Mouse (Mus musculus) splenic B cell, adult 2 months (primary cell): ENCODE results near the gene Notch1.

Source experiments
- DNase-seq: peaks from one replicate; pipeline ENCODE4 v3.0.0-alpha.2; 2011; ENCODE audit warnings: low read depth, low spot score
- H3K27me3 ChIP-seq: 2 replicates; pipeline ENCODE4 v1.6.1; 2012; ENCODE audit warnings: mild to moderate bottlenecking, low read length, moderate library complexity, mixed read lengths; ENCODE audit not compliant: control insufficient read depth, poor library complexity, insufficient read depth, severe bottlenecking
- H3K36me3 ChIP-seq: 2 replicates; pipeline ENCODE4 v1.6.1; 2012; ENCODE audit warnings: mild to moderate bottlenecking, low read length, moderate library complexity, mixed read lengths; ENCODE audit not compliant: control insufficient read depth, poor library complexity, insufficient read depth, severe bottlenecking

Notch1 gene

DNA sequence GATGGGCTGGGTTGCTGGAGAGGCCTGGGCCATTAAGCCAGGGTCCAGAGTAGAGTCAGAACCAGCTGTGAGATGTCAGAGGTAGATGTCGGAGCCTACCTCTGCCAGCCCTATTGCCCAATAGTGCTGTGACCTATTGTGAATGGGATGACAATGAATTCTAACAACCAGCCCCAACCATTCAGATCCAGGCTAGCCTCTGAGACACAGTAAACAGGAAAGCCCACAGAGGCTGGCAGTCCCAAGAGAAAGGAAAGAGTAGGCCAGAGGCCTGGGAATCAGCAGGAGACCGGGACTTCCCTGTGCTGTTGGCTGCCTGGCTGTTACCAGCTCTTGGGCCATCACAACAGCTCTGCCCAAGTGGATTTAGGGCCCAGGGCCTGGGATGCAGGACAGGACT, 1.1 kb downstream of the Notch1 start:
- no peak for DNase-seq
- Histone ChIP-seq H3K27me3 (no peaks in the 10 kb centered on the region), H3K36me3 (no peaks in the 10 kb centered on the region)

DNA sequence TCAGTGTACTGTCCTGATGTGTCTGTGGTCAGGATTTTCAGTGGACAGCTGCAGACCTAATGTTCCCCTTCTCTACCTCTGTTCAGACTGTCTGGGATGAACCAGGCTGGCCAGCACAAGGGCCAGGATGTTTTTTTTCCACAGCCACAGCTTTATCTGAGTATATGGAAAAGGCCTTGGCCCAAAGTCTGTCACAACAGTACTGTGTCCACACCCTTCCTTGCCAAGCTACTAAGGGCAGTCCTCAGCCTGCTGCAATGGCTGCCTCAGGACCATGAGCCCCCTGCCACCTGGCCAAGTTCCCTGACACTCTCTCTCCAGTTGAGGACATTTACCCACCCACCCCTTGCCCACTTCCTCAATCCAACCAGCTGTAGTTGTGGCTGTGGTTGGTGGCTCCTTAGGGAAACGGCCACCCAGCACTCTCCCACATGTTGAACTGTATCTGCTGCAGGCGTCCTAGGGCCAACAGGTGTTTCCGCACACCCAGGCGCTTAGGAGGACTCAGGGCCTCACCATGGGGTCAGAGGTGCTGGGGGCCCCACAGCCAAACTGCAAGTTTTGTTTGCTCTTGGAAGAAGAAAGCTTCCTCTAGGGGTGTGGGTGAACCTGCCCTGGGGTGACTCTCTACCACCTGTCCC, 3.2 kb downstream of the Notch1 start:
- no peaks in the 10 kb centered on the region for H3K27me3 ChIP-seq
- DNase-seq: peak; percentile 20
- H3K36me3 ChIP-seq: no peaks in the 10 kb centered on the region

DNA sequence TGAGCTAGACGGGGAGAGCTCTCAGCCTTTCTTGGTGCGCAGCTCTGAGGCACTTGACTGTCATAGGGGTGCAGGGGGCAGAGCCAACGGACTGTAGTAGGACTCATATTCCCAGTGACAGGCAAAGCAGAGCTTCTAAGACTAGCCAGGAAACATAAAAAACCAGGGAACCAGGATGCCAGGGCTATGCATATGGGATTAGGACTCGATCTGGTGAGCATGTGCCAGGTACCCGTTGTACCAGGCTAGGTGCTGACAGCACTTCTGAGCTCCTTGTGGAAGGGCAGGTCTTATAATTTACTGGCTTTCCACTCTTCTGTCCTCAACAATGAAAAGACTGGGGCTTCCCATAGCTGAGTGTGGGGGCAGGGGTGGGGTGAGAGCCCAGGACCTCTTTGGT, 7.8 kb downstream of the Notch1 start:
- H3K27me3 ChIP-seq: no peaks in the 10 kb centered on the region
- DNase-seq: no peak
- H3K36me3 ChIP-seq: no peaks in the 10 kb centered on the region

DNA sequence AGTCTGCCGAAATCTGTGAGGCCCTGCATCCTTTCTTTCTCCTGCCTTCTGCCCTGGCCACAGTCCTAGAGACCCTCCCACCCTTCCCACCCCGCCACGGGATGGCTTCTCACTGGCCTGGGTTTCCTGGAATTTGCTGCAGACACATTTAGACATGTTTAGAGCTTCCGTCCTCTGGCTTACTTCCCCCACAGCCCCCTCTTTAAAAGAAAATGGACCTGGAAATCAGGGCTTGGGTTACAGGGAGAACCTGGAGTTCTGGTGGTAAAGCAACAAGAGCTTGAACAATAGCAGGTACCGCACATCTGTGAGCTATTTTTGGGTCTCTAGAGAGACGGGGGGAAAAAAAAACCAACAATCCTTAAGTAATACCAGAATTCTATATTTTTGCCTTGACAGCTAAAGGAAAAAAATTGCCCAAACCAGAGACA, 8.5 kb downstream of the Notch1 start:
- H3K27me3 ChIP-seq: no peaks in the 10 kb centered on the region
- DNase-seq: no peak
- no peaks in the 10 kb centered on the region for H3K36me3 ChIP-seq

DNA sequence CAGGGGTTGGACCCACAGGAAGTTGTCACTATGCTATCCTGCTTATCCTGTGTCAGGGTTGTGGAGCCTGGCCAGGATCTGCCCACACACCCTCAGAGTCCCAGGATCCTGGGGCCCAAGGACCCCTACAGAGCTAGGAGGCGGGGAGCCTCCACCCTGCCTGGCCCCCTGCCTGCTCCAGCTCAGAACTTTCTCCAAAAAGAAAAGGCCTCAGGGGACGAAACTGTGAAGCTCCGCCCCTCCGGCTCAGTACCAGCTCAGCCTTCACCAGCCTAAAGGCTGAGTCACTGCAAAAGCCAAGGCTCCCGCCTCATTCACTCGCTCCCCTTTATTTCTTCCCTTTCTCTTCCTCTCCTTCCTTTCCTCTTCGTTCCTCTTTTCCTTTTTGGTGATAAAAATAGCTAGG, 9.0 kb downstream of the Notch1 start:
- peak; percentile 26 for DNase-seq
- no peaks in the 10 kb centered on the region for H3K27me3 ChIP-seq
- H3K36me3 ChIP-seq: no peaks in the 10 kb centered on the region

DNA sequence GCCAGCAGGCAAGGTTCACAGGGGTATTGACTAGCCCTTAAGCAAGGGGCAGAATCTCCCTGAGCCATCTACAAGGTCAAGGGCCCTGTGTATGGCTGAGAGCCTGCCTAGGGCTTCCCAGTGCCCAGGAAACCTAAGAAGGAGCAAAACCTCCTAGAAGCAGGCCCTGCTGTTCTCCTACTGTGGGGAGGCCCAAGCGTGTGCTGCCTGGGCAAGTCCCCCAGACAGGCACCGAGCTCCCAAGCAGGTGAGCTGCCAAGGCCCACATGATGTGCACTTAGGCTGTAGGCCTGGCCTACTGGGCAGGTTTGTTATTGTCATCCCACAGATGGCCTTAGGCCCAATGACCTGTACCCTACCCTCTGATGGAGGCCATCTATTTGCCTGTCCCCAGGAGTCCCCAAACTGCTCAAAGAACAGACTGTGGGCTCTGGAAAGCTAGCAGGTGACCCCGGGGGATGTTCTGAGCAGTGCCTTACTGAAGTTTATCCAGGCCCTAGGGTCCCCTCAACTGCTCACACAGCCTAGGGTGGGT, 9.7 kb downstream of the Notch1 start:
- no peaks in the 10 kb centered on the region for H3K27me3 ChIP-seq
- no peak for DNase-seq
- no peaks in the 10 kb centered on the region for H3K36me3 ChIP-seq

DNA sequence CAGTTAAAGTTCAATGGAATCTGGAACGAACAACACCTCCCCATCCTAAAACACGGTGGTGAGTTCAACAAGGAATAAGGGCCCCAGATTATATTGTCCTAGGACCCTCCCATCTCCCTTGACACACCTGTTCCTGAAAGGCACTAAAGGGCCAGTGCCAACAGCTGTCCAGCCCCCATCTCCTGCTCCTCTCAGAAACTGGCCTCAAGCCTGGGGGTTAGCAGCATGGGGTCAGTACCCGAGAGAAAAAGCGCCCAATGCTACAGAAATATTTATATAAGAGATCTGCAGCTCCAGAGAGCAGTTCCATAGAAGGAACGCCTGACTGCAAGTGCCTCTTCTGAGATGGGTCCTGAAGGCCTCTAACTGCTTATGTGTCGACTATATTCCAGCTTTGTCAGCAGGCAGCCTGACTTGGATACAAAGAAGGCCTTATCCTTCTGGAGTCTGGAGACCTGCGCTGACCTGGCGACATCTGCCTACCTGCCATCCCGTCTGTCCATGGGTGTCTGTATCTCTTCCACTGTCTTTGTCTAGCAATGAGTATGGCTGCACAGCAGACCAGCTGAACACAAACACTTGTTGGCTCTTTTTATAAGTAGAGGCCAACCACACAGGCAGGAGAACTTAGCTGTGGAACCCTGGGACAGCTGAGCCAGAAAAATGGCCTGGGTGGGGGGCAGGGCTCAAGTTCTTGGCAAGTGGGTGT, 11.5 kb downstream of the Notch1 start:
- H3K27me3 ChIP-seq: no peaks in the 10 kb centered on the region
- DNase-seq: no peak
- no peaks in the 10 kb centered on the region for H3K36me3 ChIP-seq

DNA sequence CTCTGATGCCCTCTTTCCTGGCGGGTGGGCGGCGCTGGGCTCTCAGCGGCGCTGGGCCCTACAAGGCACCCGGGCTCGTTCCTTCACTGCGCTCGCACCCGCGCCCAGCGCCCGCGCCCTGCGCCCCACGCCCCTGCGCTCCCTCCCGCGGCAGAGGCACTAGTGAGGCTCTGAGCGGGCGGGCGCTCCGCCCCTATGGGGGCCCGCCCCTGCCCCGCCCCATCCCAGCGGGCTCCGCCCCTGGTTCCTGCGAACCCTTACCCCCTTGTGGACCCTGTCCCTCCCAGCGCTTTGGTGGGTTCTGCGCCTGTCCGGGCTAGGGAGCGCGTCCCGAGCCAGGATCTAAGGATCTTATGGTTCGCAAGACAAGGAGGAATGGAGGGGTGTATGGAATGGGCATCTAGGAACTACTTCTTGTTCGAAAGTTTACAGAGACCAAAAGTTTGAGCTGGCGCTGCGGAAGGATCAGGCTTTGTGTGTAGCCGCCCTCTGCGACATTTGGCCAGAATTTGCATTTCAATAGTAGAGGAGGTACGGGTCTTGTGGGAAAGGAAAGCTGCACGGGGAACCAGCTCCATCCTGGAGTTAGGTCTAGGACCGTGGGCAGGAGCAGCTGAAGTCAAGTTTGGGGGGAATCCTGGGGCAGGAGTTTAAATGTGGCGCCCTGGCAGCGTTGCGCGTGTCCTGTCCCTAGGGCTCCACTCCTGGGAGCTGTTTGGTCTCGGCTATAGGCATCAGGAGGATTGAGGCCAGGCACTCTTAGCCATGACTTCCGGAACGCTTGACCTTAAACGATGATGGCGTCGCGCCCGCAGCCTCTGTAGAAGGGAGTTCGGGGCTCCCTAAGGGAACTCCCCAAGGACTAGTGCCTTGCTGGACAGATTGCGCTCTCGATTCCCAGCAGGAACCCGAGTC, 12.5 kb downstream of the Notch1 start:
- DNase-seq: peak; percentile 87
- Histone ChIP-seq H3K27me3 (no peaks in the 10 kb centered on the region), H3K36me3 (no peaks in the 10 kb centered on the region)

DNA sequence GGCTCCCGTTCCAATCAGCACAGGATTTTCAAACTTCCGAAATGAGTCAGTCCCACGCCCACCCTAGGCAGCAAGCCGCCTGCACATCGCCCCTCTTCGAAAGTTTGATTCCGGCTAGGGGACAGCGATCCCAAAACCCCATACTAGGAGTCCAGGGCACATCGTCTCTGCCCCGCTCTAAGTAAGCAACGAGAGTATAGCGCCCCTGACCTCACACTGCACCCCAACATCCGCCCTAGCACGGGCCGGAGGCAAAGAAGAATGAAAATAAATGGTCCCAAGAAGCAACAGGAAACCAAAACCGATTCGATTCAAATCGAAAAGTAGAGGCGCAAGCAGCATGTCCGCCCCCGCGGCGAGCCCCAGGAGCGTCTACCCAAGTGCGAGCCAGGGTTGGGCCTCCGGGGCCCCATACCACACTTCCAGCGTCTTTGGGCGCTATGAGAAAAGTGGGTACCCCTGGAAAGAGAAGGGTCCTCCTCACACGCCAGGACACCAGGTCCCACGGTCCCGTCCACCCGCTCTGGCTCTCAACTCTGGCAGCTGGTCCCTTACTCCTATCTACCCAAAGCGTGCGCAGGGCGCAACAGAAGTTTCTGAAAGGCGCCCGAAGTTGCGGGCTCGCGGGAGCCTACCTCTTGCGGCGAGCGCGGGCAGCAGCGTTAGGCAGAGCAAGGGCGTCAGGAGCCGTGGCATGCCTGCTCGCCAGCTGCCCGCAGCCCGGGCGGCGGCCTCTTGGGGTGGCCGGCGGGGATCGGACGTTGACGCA, 13.4 kb downstream of the Notch1 start:
- DNase-seq: peak; percentile 66
- no peaks in the 10 kb centered on the region for H3K27me3 ChIP-seq

DNA sequence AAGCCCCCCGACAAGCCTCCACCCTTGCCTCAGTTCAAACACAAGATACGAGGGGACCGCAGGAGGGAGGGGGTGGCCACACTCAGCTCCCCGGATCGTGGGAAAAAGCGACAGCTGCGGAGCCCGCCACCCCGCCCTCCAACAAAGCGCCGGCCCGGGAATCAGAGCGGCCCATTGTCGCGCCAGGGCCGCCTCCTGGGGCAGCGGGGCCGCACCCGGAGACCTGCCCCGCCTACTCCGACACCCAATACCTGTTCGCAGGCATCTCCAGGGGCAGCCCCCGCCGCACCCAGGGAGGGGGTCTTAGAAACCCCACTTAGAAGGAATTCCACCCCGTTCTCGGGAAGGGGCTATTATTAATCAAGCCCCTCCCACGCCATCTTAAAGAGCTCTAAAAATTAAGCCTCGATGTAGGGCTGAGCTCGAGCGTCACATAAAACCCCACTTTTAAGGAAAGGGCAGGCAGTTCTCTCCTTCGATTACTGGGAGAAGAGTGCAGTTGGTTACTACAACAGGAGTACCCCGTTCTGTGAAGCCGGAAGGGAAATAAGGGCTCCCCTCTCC, 14.1 kb downstream of the Notch1 start:
- Histone ChIP-seq H3K36me3 (no peaks in the 10 kb centered on the region), H3K27me3 (no peaks in the 10 kb centered on the region)
- peak; percentile 28 for DNase-seq

More for the DNA sequence above, 13.4 kb downstream of the Notch1 start:
- no peaks in the 10 kb centered on the region for H3K36me3 ChIP-seq

DNA sequence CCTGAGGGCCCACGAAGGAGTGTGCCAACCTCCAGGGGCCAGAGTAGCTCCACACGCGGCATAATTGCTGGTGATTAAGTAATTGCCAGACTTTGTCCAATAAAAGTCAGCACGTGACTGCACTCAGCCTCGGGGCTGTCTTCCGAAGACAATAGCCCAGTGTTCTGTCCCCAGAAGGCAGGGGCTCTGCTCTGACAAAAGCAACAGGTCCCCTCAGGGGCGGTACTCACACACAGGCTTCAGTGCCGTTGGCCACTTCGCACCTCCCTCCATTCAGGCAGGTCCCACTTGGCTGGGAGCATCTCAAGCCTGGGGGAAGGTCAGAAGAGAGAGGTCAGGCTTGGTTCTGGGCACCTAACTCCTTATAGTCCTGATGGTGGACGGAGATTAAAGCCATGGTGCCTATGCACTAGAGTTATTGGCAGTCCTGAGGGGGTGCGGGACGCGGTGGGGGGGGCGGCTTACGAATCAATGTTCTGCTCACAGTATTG, 14.8 kb downstream of the Notch1 start:
- Histone ChIP-seq H3K27me3 (no peaks in the 10 kb centered on the region), H3K36me3 (no peaks in the 10 kb centered on the region)
- no peak for DNase-seq

DNA sequence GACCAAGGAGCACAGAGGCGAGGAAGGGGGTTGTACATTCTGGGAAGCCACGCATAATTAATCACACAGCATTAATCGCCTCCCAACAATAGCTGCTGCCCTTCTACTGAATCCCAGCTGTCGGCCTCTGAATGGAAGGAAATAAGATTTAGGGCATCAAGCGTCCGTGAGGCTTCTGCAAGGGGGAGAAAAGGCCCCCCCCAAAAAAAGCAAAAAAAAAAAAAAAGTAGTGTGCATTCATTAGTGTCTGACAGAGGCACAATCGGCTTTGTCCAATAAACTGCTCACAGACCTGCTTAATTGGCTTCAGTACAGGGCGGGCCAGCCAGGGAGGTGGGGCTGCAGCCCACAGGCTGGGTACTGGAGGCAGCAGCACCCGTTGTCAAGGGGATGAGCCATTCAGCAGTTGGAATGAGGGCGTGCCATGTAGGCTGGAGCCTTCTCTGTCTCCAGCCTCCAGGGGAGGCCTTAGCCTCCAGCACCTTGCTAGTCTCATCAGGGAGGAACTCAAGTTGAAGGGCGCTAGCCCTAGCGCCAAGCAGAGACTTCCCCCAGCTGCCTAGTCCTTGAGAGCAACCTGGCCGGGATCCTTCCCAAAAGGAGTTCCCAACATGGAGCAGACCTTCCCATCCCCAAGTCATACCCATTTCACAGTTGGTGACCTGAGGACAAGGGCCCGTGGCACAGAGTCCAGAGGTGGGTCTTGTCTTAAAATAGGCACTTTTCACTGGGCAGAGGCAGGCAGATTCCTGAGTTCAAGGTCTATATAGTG, 15.7 kb downstream of the Notch1 start:
- Histone ChIP-seq H3K36me3 (no peaks in the 10 kb centered on the region), H3K27me3 (no peaks in the 10 kb centered on the region)
- no peak for DNase-seq

DNA sequence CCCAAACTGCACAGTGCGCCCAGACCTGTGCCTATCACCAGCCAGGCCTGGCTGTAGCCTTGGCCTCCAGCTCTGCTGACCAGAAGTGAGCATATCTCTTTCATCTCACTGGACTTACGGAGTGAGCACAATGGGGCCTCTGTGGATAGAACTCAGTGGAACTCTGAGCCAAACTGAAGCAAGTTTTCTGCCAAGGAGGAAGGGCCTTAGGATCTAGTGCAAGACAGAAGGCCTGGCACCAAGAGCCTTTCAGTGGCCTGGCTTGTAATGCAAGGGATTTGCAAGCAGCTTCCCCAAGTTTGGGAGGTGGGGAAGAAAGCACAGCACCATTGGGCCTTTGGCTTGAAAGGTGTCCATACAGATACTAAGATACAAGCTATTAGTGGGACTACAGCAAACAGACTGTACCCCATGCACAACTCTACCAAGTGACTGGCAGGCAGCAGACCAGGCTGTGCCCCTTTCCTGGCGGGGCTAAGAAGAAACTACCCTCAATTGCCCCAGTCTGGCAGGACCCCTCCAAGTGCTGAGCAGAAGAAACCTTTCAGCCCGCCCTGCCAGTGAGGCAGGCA, 16.4 kb downstream of the Notch1 start:
- no peaks in the 10 kb centered on the region for H3K36me3 ChIP-seq
- H3K27me3 ChIP-seq: no peaks in the 10 kb centered on the region
- no peak for DNase-seq
